Mouse (Mus musculus) WW6 (cell line): ENCODE measurements at regions not wholly inside any gene's neighbourhood (a gene's known extent, or its start where the extent isn't known, plus 50 kb on each side); places are given as distances from the start of the nearest gene placed in this dataset.
A peak's percentile ranks its signal among the peaks of the same experiment; 100 is the strongest.

Experiments used
- DNase-seq: peaks from one replicate; pipeline ENCODE4 v3.0.0-alpha.2; 2013; ENCODE audit warnings: low read depth, low spot score

- no peak for DNase-seq
These were observed 509.6 kb downstream of the 1810013L24Rik start for GRCm38 (mm10) chr16:9339456-9339855.

GRCm38 (mm10) chr16:9341245-9341644 is 511.3 kb downstream of the 1810013L24Rik start:
- DNase-seq: no peak

DNA sequence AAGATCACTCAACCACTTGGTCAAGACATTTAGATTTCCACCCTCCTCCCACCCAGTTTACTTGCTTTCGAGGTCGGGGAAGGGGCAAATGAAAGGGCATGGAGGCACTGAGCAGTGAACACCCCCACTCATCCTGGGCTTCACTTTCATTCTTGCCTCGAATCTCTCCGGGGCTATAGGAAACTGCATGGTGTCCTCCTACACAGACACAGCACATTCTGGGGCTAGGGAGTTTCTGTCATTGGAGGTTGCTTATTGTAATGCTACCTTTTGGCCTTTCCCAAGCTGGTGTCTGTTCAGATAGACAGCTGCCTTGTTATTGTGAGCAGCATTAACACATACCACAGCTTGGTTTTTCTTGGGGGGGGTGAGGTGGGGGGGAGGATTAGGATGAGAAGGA is 523.9 kb downstream of the 1810013L24Rik start:
- DNase-seq: no peak

DNA sequence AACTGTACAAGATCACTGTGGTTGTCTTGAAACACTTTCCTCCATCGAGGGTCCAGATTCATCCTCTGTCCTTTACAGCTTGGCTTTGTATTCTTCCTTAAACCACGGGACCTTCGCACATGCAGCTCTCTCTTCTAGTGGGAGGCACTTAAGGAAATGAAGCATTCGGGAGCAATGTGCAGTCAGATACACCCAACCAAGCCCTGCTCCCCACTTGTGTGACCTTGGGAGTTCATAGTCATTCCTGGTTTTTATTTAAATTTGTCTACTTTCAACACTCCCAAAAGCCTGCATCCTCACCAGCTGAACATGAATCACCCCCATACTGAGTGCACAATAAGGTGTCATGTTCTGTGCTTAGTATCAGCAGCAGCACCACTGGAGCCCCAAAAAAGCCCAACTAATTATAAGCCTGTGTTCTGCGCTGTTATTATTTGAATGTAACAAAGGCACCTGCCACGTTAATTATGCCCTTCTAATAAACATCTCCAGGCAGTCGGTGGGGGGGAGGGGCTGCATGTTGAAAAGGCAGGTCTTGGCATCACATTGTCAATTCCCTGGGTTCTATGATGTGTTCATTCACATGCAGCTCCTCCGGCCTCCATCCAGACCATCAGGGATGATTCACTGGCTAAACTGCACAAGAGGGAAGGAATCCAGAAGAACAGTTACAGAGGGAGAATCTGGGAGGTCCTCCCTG is 524.6 kb downstream of the 1810013L24Rik start:
- DNase-seq: no peak

GRCm38 (mm10) chr16:9358651-9359050 is 528.8 kb downstream of the 1810013L24Rik start:
- DNase-seq: no peak

- DNase-seq: no peak
These were observed 529.7 kb downstream of the 1810013L24Rik start for GRCm38 (mm10) chr16:9359399-9360135.

DNA sequence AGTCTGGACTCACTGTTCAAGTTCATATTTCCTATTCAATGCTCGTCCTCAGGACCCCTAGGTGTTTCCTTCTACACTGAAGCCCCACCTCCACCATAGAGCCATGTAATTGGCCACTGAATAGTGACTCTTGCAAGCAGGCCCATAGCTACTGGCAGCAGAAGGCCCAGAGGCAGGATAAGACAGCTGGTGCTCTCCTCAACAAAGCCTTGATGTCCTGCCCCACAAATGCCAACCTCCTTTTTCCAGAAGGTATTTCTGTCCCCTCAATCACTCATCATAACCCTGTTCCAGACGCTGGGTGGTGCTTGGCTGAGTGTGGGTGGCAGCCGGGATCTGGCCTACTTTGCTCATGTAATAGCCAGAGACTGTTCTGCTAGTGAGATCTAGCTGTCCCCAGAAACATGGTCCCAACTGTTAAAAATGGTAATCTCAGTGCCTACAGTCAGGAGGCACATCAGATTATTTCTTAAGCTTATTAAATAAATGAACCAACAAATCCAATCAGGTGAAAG is 530.9 kb downstream of the 1810013L24Rik start:
- no peak for DNase-seq

GRCm38 (mm10) chr16:9362116-9362515 is 532.2 kb downstream of the 1810013L24Rik start:
- no peak for DNase-seq

GRCm38 (mm10) chr16:9364105-9364504 is 534.2 kb downstream of the 1810013L24Rik start:
- DNase-seq: no peak

DNA sequence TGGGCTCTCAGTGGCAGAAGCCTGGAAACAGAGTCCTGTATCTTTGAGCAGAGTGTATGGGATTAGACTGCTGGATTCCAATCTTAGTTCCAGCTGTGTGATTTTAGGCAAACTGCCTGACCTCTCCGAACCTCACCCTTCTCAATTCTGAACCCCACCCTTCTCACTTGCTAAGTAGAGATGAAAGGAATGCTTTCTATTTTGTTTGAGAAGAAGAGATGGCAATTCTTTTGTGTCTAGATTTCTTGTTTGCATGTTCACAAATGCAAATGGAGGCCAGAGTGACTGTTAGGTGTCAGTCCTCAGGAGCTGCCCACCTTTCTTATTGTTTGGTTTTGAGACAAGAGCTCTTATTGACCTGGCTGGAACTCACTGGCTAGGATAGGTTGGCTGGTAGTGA is 561.1 kb downstream of the 1810013L24Rik start:
- DNase-seq: peak; percentile 24

GRCm38 (mm10) chr16:9404736-9405135 is 574.8 kb downstream of the 1810013L24Rik start:
- no peak for DNase-seq

GRCm38 (mm10) chr16:9408196-9408595 is 578.3 kb downstream of the 1810013L24Rik start:
- DNase-seq: no peak

GRCm38 (mm10) chr16:9430509-9430908 is 564.9 kb downstream of the Grin2a start:
- DNase-seq: no peak

DNA sequence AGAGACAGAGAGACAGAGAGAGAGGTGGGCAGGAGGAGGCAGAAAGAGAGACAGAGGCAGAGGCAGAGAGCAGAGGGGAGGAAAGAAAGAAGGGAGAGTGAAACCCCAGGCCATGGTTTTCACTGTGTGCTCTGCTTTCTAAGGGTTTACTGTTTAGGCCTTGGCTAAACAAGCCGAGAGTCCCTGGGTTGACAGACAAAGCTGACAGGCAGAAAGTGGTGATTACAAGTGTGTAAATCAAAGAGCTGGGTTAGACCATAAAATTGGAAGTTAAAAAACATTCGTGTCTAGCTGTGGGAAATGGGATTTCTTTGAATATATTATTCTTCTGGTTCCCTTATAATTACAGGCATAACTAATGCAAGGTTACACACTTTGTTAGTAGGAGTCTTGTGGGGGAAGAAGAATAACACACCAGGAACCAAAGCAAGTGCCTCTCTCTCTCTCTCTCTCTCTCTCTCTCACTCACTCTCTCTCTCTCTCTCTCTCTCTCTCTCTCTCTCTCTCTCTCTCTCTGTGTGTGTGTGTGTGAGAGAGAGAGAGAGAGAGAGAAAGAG is 556.0 kb downstream of the Grin2a start:
- DNase-seq: no peak

GRCm38 (mm10) chr16:9439891-9440290 is 555.5 kb downstream of the Grin2a start:
- DNase-seq: no peak

DNA sequence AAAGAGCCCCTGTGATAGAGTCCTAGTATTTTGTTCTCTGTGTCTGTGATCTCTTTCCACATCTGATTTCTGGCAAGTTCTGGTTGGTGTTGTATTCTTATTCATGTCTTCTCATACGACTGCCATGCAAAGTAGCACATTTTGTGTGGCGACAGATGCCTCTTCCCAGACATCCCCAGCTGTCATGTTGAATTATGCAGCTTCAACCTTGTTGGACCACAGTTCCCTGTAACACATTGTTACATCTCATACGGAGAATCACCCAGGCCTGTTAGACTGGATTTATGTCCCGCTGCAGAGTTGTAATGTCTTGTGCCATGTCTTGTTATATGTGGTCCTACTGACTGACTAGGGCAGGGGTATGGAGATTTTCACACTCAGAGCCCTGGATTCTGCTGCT is 543.3 kb downstream of the Grin2a start:
- DNase-seq: no peak

DNA sequence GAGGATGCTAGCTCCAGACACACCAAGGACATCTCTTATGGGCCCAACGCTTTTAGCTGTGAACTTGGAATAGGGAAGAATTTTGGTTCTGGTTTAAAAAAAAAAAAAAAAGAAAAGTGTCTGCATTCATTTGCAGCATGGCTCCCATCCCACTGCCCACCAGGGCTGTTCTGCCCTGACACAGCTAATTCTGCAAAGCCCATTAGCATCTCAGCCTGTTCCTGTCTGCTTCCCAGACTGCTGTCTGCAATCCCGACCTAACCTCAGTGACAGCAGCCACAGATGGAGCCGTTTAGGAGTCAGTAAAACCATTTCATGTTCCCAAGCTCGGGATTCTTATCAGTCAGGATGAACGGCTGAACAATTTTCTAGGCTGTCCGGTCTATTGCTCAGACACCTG is 537.8 kb downstream of the Grin2a start:
- DNase-seq: no peak

- no peak for DNase-seq
These were observed 532.9 kb downstream of the Grin2a start for GRCm38 (mm10) chr16:9462497-9462896.

DNA sequence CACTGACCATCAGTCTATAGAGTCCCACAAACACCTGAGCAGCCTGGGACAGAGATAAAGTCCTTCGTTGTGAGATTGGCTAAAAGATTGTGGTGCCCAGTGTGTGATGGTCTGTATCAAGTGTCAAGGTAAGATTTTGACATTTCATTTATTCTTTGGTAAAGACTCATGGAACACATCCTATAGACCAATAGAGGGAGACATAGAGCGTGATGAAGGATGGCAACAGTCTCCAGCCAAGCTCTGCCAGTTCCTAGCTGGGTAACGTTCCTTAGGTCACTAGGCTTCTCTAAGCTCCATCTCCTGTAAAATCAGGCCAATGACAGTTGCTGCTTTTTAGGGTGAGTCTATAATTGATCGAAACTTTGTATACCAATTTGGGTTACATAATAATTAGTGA is 526.0 kb downstream of the Grin2a start:
- no peak for DNase-seq

- DNase-seq: no peak
These were observed 510.1 kb downstream of the Grin2a start for GRCm38 (mm10) chr16:9485291-9485690.

DNA sequence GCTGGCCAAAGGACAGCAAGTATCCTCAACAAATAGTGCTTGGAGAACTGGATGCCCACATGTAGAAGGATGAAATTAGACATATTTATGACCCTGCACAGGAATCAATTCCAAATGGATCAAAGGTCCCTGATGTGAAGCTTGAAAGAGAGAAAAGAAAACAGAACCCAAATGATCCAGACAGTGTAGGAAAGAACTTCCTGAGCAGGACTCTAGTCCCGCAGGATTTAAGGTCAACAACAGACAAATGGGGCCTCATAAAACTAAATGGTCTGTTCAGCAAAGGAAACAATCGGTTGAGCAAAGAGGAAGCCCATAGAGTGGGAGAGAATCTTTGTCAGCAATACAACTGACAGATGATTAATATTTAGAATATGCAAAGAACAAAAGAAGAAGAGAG is 497.1 kb downstream of the Grin2a start:
- no peak for DNase-seq

DNA sequence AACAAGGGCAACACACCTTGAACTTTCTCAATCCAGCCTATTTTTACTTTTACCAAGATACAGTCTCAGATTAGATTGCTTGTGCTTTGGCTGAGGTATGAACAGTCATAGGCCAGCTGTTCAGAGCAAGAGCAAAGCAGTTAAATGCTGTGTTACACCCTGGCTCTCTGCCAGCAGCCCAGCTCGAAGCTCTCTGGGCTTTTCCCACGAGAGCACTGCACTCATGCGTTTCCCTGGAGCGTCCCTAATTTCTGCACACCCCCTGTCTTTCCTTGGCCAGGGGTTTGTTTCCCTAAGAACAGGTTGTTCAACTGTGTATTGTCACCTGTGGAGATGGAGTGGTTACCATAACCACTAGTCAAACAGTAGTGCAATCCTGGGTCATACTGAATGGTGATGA is 493.6 kb downstream of the Grin2a start:
- no peak for DNase-seq

- DNase-seq: no peak
These were observed 485.7 kb downstream of the Grin2a start for GRCm38 (mm10) chr16:9509666-9510065.
